Mouse (Mus musculus): ENCODE measurements around the gene Gstp3. TPM values are rescaled to one million over a fixed set of nuclear protein-coding genes. Genes with fewer than 3 reads are reported as not detected.

Gstp3 gene
- polyA plus RNA-seq, 1 experiment from 2014 or later, result 28.0 TPM

GRCm38 (mm10) chr19:4089128-4089527 is 29.8 kb upstream of the Gstp3 start:
- no peaks in the 10 kb centered on the region for H3K9me3 ChIP-seq (replicated peaks)
- 70% methylated on average over 6 of the region's 6 CpGs for WGBS (ENCODE audit: insufficient replicate concordance)
- no peaks in the 10 kb centered on the region for H3K36me3 ChIP-seq
- ATAC-seq (ENCODE audit: low read depth) (no peak), DNase-seq (no peak)
- peaks cover 17% of the 10 kb centered on the region for H3K4me1 ChIP-seq (replicated peaks)
- H3K4me3 ChIP-seq (replicated peaks), result no peak overlapping the region
- no peak overlapping the region for H3K27ac ChIP-seq
- no peak overlapping the region for H3K4me2 ChIP-seq
- no peak overlapping the region for H3K9ac ChIP-seq
- peaks cover 17% of the 10 kb centered on the region for H3K27me3 ChIP-seq

GRCm38 (mm10) chr19:4088146-4088545 is 28.8 kb upstream of the Gstp3 start:
- Histone ChIP-seq H3K4me3 (replicated peaks) (no peak overlapping the region), H3K27me3 (peaks cover 17% of the 10 kb centered on the region), H3K9me3 (replicated peaks) (no peaks in the 10 kb centered on the region), H3K36me3 (no peaks in the 10 kb centered on the region), H3K4me1 (replicated peaks) (peaks cover 21% of the 10 kb centered on the region), H3K27ac (no peak overlapping the region; the same call in 1 of the 2 replicates), H3K4me2 (no peak overlapping the region), H3K9ac (no peak overlapping the region)
- no peak for DNase-seq
- WGBS (ENCODE audit: insufficient replicate concordance), result 22% methylated on average over 5 of the region's 5 CpGs
- ATAC-seq (ENCODE audit: low read depth), result no peak

GRCm38 (mm10) chr19:4087090-4087489 is 27.7 kb upstream of the Gstp3 start:
- Histone ChIP-seq H3K9me3 (replicated peaks) (no peaks in the 10 kb centered on the region), H3K27ac (no peak overlapping the region), H3K4me1 (replicated peaks) (peaks cover 12% of the 10 kb centered on the region), H3K36me3 (no peaks in the 10 kb centered on the region), H3K4me2 (no peak overlapping the region), H3K9ac (no peak overlapping the region), H3K27me3 (peaks cover 17% of the 10 kb centered on the region), H3K4me3 (replicated peaks) (no peak overlapping the region)
- DNase-seq (no peak), ATAC-seq (ENCODE audit: low read depth) (no peak)
- WGBS (ENCODE audit: insufficient replicate concordance), result 70% methylated on average over 5 of the region's 5 CpGs

GRCm38 (mm10) chr19:4086156-4086555 is 26.8 kb upstream of the Gstp3 start:
- WGBS (ENCODE audit: insufficient replicate concordance), result 75% methylated on average over 15 of the region's 15 CpGs
- Histone ChIP-seq H3K27me3 (peaks cover 17% of the 10 kb centered on the region), H3K36me3 (no peaks in the 10 kb centered on the region), H3K4me1 (replicated peaks) (peaks cover 18% of the 10 kb centered on the region), H3K4me2 (no peak overlapping the region), H3K27ac (no peak overlapping the region), H3K9ac (no peak overlapping the region), H3K9me3 (replicated peaks) (no peaks in the 10 kb centered on the region), H3K4me3 (replicated peaks) (no peak overlapping the region)
- DNase-seq (no peak), ATAC-seq (ENCODE audit: low read depth) (no peak)

- Histone ChIP-seq H3K4me1 (replicated peaks) (peaks cover 30% of the 10 kb centered on the region), H3K27ac (no peak overlapping the region), H3K9me3 (replicated peaks) (no peaks in the 10 kb centered on the region), H3K4me3 (replicated peaks) (no peak overlapping the region), H3K9ac (no peak overlapping the region), H3K27me3 (peaks cover 17% of the 10 kb centered on the region), H3K36me3 (no peaks in the 10 kb centered on the region), H3K4me2 (no peak overlapping the region)
- 81% methylated on average over 1 of the region's 1 CpGs for WGBS (ENCODE audit: insufficient replicate concordance)
- DNase-seq (no peak), ATAC-seq (ENCODE audit: low read depth) (no peak)
Measured at GRCm38 (mm10) chr19:4084984-4085383, 25.6 kb upstream of the Gstp3 start.

GRCm38 (mm10) chr19:4083826-4084225 is 24.5 kb upstream of the Gstp3 start:
- WGBS (ENCODE audit: insufficient replicate concordance), result 39% methylated on average over 8 of the region's 8 CpGs
- no peaks in the 10 kb centered on the region for H3K36me3 ChIP-seq
- ATAC-seq (ENCODE audit: low read depth), result no peak
- no peak for DNase-seq
- H3K4me1 ChIP-seq (replicated peaks), result peaks cover 41% of the 10 kb centered on the region
- no peak overlapping the region for H3K9ac ChIP-seq
- H3K4me3 ChIP-seq (replicated peaks), result no peak overlapping the region
- H3K4me2 ChIP-seq, result no peak overlapping the region
- no peak overlapping the region for H3K27ac ChIP-seq
- no peaks in the 10 kb centered on the region for H3K9me3 ChIP-seq (replicated peaks)
- peaks cover 11% of the 10 kb centered on the region; the same call in 1 of the 2 replicates for H3K27me3 ChIP-seq

GRCm38 (mm10) chr19:4083316-4083715 is 23.9 kb upstream of the Gstp3 start:
- Histone ChIP-seq H3K27ac (no peak overlapping the region), H3K9me3 (replicated peaks) (no peaks in the 10 kb centered on the region), H3K4me2 (no peak overlapping the region), H3K27me3 (peaks cover 11% of the 10 kb centered on the region; the same call in 1 of the 2 replicates), H3K9ac (no peak overlapping the region), H3K4me1 (replicated peaks) (peaks cover 39% of the 10 kb centered on the region), H3K36me3 (no peaks in the 10 kb centered on the region), H3K4me3 (replicated peaks) (no peak overlapping the region)
- DNase-seq, result no peak
- WGBS (ENCODE audit: insufficient replicate concordance), result 71% methylated on average over 7 of the region's 7 CpGs
- ATAC-seq (ENCODE audit: low read depth), result no peak

GRCm38 (mm10) chr19:4082219-4082965 is 23.0 kb upstream of the Gstp3 start:
- Histone ChIP-seq H3K4me3 (replicated peaks) (no peak overlapping the region), H3K27ac (no peak overlapping the region; the same call in 1 of the 2 replicates), H3K4me1 (replicated peaks) (peaks cover 43% of the 10 kb centered on the region), H3K9ac (no peak overlapping the region), H3K4me2 (no peak overlapping the region), H3K27me3 (peaks cover 11% of the 10 kb centered on the region; the same call in 1 of the 2 replicates), H3K9me3 (replicated peaks) (no peaks in the 10 kb centered on the region), H3K36me3 (no peaks in the 10 kb centered on the region)
- WGBS (ENCODE audit: insufficient replicate concordance), result 69% methylated on average over 11 of the region's 11 CpGs
- no peak for ATAC-seq (ENCODE audit: low read depth)
- DNase-seq, result no peak

- WGBS (ENCODE audit: insufficient replicate concordance), result 54% methylated on average over 3 of the region's 3 CpGs
- no peak for ATAC-seq (ENCODE audit: low read depth)
- peak within 1 kb of the TSS; percentile 49 for H3K9ac ChIP-seq
- H3K27me3 ChIP-seq, result peaks cover 7% of the 10 kb centered on the region; the same call in 1 of the 2 replicates
- DNase-seq, result no peak
- H3K9me3 ChIP-seq (replicated peaks), result no peaks in the 10 kb centered on the region
- no peaks in the 10 kb centered on the region for H3K36me3 ChIP-seq
- H3K27ac ChIP-seq, result peak within 1 kb of the TSS; percentile 72
- peak within 1 kb of the TSS; percentile 50 for H3K4me2 ChIP-seq
- H3K4me1 ChIP-seq (replicated peaks), result peaks cover 43% of the 10 kb centered on the region
- 0 out of 2 replicates have a peak within 1 kb of the TSS, but pooled peaks have one; percentile 5 for H3K4me3 ChIP-seq (replicated peaks)
Measured at GRCm38 (mm10) chr19:4081394-4081793, 22.0 kb upstream of the Gstp3 start, which contains the start of gene Cabp2. Gene Cabp2, plus strand, starts transcription at chr19:4081578.

- peak overlapping the region; percentile 50 for H3K4me2 ChIP-seq
- H3K27ac ChIP-seq, result peak overlapping the region; percentile 72
- peaks cover 43% of the 10 kb centered on the region for H3K4me1 ChIP-seq (replicated peaks)
- peaks cover 7% of the 10 kb centered on the region; the same call in 1 of the 2 replicates for H3K27me3 ChIP-seq
- H3K4me3 ChIP-seq (replicated peaks), result 0 out of 2 replicates have a peak overlapping the region, but pooled peaks have one; percentile 5
- H3K9ac ChIP-seq, result peak overlapping the region; percentile 49
- peak; percentile 93 for ATAC-seq (ENCODE audit: low read depth)
- WGBS (ENCODE audit: insufficient replicate concordance), result 35% methylated on average over 8 of the region's 8 CpGs
- H3K9me3 ChIP-seq (replicated peaks), result no peaks in the 10 kb centered on the region
- H3K36me3 ChIP-seq, result no peaks in the 10 kb centered on the region
- peak; percentile 43 for DNase-seq
Measured at GRCm38 (mm10) chr19:4080511-4081009, 21.2 kb upstream of the Gstp3 start.

- no peaks in the 10 kb centered on the region for H3K36me3 ChIP-seq
- peaks cover 43% of the 10 kb centered on the region for H3K4me1 ChIP-seq (replicated peaks)
- peak; percentile 19; the same call in 1 of the 2 replicates for ATAC-seq (ENCODE audit: low read depth)
- no peaks in the 10 kb centered on the region for H3K9me3 ChIP-seq (replicated peaks)
- no peak overlapping the region for H3K27ac ChIP-seq
- no peak overlapping the region for H3K4me3 ChIP-seq (replicated peaks)
- no peak overlapping the region for H3K4me2 ChIP-seq
- H3K27me3 ChIP-seq, result peaks cover 5% of the 10 kb centered on the region; the same call in 1 of the 2 replicates
- H3K9ac ChIP-seq, result no peak overlapping the region
- WGBS (ENCODE audit: insufficient replicate concordance), result 47% methylated on average over 1 of the region's 1 CpGs
- no peak for DNase-seq
Measured at GRCm38 (mm10) chr19:4079594-4079993, 20.2 kb upstream of the Gstp3 start.

All from liver, embryonic 13.5 days (tissue).